Comparison of ENCODE assay signal across 7 mouse cellular contexts in genomic region chr4:151165539-151165938, GRCm38 (mm10).
DNase-seq lines count a peak whose midpoint lies in the region; ATAC-seq and TF ChIP-seq lines count a peak whose summit lies in the region.

No protein-coding gene starts in this region.

- CTCF ChIA-PET in Patski (lab: Charles Lee): no interaction called here

- intact Hi-C loops in left cerebral cortex, postnatal 4 days (cut with DNase I): no loop called here

- ATAC-seq in Patski: no peak

- in situ Hi-C loops in Patski (cut with MboI; ENCODE audit: low pct_unique_long_range_greater_than_20kb): loop anchor here (25.0 kb wide), 1 partner anchor 722 kb away; no protein-coding TSS in a partner anchor

- H3K27me3 ChIP-seq in Patski: peaks cover 17% of the 10 kb centered on the region

- DNase-seq in Patski (ENCODE audit: low read depth, low spot score): peak; percentile 41
- DNase-seq in adrenal gland, postnatal 36 days: peak; percentile 88 to 90
- DNase-seq in frontal cortex, postnatal 14 days (ENCODE audit: low spot score in 2 of 2): peak; percentile 77 to 83
- DNase-seq in kidney, adult 8-10 months: peak; percentile 75 to 86
- peak; percentile 99 for DNase-seq in left cerebral cortex, postnatal 4 days
- DNase-seq in retina, postnatal 7 days (ENCODE audit: low read depth, low spot score): peak; percentile 51
- no peak for DNase-seq in yolk sac, embryonic 10.5 days (ENCODE audit: low spot score)

- TF ChIP-seq CTCF in Patski (IDR thresholded peaks at IDR 0.05): no peak

- POLR2A ChIA-PET in Patski (lab: Charles Lee): no interaction called here
